Mouse (Mus musculus) forebrain, embryonic 12.5 days (tissue): ENCODE data around the gene Cfap77. TPM values are rescaled to one million over a fixed set of nuclear protein-coding genes. Genes with fewer than 3 reads are reported as not detected.

Experiments used
- ATAC-seq: fragments of 200-750 bp; cut with Nextera tagmentation; 2 replicates; pipeline ENCODE4 v1.8.0; 2017; ENCODE audit warnings: moderate TSS enrichment; ENCODE audit not compliant: low FRiP score
- H3K27ac ChIP-seq: fragments of 300-500 bp; sonication (generic); 2 replicates; pipeline ENCODE4 v1.5.1; 2016; ENCODE audit warnings: mild to moderate bottlenecking
- H3K27me3 ChIP-seq: fragments of 300-500 bp; sonication (generic); 2 replicates; pipeline ENCODE4 v1.6.1; 2016; ENCODE audit warnings: mild to moderate bottlenecking
- H3K36me3 ChIP-seq: fragments of 300-500 bp; sonication (generic); replicated peaks from 2 replicates; pipeline ENCODE4 v1.6.1; 2016; ENCODE audit warnings: mild to moderate bottlenecking
- H3K4me1 ChIP-seq: fragments of 300-500 bp; sonication (generic); 2 replicates; pipeline ENCODE4 v1.6.1; 2016
- H3K4me2 ChIP-seq: fragments of 300-500 bp; sonication (generic); 2 replicates; pipeline ENCODE4 v1.6.1; 2016; ENCODE audit warnings: mild to moderate bottlenecking, moderate library complexity
- H3K4me3 ChIP-seq: fragments of 300-500 bp; sonication (generic); replicated peaks from 2 replicates; pipeline ENCODE4 v1.5.1; 2016; ENCODE audit warnings: mild to moderate bottlenecking
- H3K9ac ChIP-seq: fragments of 300-500 bp; sonication (generic); 2 replicates; pipeline ENCODE4 v1.6.1; 2016; ENCODE audit warnings: mild to moderate bottlenecking
- H3K9me3 ChIP-seq: fragments of 300-500 bp; sonication (generic); 2 replicates; pipeline ENCODE4 v1.6.1; 2016
- WGBS: fragments of 180-500 bp; shearing (Covaris S2); methylation state at CpG from one replicate; pipeline ENCODE4 v1.1.7; 2016; 5-methylcytosine and 5-hydroxymethylcytosine counted together
- polyA plus RNA-seq: library from polyadenylated mRNA; unstranded; fragments of >200 nt; fragmentation: Nextera tagmentation; extraction: Ambion mirVana; gene quantifications from 2 replicates; pipeline ENCODE4 v1.2.1, GENCODE M21; 2016

The Cfap77 gene
- polyA plus RNA-seq, 1 experiment from 2014 or later = 0.26 TPM

DNA sequence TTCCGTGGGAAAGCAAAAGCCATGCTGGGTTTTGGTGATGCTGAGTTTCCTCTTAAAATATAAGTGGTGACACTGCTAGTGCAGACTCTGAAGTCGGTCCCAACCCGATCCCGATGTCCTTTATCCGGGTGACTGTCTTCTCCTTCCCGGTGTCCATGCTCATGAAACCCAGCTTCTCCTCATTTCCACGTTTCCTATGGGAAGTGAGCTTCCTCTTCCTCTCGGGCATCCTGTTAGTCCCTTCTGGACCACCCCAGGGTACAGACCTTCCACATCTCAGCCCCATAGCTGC, 13.4 kb downstream of the Cfap77 start:
- no peak overlapping the region for H3K4me3 ChIP-seq
- H3K4me2 ChIP-seq = no peak overlapping the region
- ATAC-seq = no peak
- WGBS = 9% methylated on average over 8 of the region's 8 CpGs
- no peaks in the 10 kb centered on the region for H3K36me3 ChIP-seq
- peaks cover 37% of the 10 kb centered on the region for H3K4me1 ChIP-seq
- no peak overlapping the region for H3K27ac ChIP-seq
- no peak overlapping the region for H3K9ac ChIP-seq
- H3K27me3 ChIP-seq = peaks cover 100% of the 10 kb centered on the region
- no peaks in the 10 kb centered on the region for H3K9me3 ChIP-seq

DNA sequence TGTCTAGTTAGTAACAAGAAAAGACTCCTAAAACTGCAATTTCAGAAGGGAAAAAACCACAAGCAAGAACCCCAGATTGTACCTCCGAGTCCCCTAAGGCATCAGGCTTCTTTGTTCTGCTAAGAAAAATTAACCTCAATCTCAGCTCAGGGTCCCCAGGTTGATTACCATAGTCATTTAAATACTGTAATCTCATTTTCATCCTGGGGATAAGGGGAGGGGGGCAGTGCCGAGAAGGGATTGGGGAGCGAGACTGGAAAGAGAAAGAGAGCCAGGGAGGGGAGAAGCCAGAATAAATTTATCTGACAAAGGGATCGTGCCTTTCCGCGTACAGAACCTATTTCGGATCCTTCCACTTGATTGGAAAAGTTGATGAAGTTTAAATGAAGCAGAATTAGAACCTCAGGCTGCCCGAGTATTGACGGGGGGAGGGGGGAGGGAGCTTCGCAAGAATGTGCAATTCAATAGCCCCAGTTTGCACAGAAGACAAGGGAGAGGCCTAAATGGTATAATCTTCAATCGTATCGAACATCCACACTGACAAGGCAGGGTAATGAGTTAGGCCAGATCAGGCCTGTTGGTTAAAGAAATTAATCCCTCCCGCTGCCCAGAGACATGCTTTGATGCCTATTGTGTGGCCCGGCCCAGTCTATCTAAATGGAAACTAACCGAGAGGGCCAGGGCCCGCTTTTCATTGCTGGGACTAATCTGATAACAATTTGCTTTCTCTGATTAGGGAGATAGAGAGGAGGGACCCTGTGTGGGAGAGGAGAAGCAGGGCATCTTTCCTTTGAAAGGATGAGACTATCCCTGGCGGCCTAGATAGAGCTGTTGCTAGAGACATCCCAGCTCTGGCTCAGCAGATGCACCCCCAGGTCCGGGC, 14.0 kb downstream of the Cfap77 start:
- peak; percentile 63; the same call in 1 of the 2 replicates for ATAC-seq
- no peak overlapping the region for H3K9ac ChIP-seq
- H3K9me3 ChIP-seq = no peaks in the 10 kb centered on the region
- H3K4me3 ChIP-seq = no peak overlapping the region
- H3K4me1 ChIP-seq = peaks cover 31% of the 10 kb centered on the region
- peaks cover 100% of the 10 kb centered on the region for H3K27me3 ChIP-seq
- WGBS = 1% methylated on average over 18 of the region's 18 CpGs
- no peak overlapping the region for H3K27ac ChIP-seq
- no peaks in the 10 kb centered on the region for H3K36me3 ChIP-seq
- peak overlapping the region; percentile 10; the same call in 1 of the 2 replicates for H3K4me2 ChIP-seq

DNA sequence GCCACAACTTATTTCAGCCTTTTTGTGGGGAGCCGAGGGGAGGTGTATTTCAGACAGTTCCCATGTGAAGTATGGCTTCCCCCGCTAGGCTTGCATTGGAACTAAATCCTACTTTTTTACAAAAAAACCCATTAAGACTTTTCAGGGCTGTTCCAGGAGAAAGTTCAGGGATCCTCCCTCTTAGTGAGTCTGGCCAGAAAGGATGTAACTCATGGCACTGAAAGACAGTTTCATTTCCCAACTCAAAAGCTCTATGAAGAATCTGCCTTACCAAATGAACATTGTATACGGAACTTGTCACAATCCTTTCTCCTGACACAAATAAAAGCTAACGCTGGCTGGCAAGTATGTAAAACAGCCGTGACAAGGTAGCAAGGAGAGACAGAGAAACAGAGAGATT, 15.1 kb downstream of the Cfap77 start:
- Histone ChIP-seq H3K27ac (no peak overlapping the region), H3K9ac (no peak overlapping the region), H3K9me3 (no peaks in the 10 kb centered on the region), H3K4me2 (no peak overlapping the region), H3K27me3 (peaks cover 98% of the 10 kb centered on the region), H3K4me1 (peaks cover 29% of the 10 kb centered on the region), H3K36me3 (no peaks in the 10 kb centered on the region), H3K4me3 (no peak overlapping the region)
- WGBS = 14% methylated on average over 5 of the region's 5 CpGs
- no peak for ATAC-seq

DNA sequence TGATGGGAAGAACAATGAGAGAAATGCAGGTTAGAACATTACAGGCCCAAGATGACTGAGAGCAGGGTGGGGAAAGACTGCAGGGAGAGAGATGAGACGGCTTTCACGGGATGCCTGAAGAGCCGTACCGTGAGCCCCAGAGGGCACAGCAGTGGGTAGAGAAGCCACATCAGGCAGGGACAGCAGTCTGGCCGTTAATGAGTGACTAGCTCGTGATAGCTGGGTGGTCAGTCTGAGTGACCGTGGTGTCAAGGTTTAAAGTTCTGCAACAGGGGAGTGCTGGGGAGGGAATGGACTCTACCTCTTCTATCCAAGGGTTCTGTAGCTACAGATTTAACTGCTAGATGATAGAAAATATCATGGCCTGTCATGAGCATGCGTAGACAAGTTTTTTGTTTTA, 19.2 kb downstream of the Cfap77 start:
- ATAC-seq = no peak
- Histone ChIP-seq H3K9ac (no peak overlapping the region), H3K4me1 (peaks cover 39% of the 10 kb centered on the region), H3K27me3 (peaks cover 97% of the 10 kb centered on the region), H3K4me3 (no peak overlapping the region), H3K9me3 (no peaks in the 10 kb centered on the region), H3K27ac (no peak overlapping the region), H3K36me3 (no peaks in the 10 kb centered on the region), H3K4me2 (no peak overlapping the region)
- WGBS = 45% methylated on average over 8 of the region's 8 CpGs

DNA sequence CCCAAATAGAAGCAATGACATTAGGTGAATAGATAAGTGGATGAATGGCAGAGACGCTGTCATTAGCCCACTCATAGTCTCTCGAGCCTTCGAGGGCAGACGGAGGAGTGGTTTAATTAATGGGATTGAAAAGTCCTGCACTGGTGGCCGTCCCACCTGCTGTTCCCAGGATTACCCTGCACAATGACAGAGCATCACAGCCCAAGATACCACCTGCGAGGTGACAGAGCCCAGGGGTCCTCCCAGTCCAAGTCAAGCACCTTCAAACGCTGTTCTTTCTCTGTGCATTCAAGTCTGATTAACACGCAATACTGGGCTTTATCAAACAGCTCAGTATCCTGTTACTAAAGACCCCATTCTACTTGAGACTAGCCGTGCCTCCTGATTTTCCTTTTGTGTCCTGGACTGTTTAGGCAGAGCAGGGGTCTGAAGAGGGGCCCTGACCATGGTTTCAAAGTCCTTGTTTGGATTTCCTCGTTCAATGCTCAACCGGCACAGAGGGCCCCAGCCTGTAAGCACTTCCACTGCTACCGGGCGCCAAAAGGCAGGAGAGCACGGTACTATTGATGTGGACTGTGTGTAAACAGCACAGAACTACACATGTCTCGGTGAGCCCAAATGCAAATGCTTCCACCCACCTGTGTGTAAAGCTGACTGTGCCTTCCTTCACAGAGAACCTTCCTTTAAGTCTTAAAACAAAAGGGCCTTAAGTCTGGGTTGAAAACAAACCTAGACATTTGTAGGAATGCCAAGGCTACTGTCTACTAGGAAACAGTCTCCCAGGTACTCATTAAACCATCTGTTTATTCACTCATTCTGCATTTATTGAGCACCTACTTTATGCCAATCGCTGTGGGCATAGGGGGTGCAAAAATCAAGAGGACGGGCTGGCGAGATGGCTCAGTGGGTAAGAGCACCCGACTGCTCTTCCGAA, 20.1 kb downstream of the Cfap77 start:
- H3K9ac ChIP-seq = no peak overlapping the region
- peaks cover 97% of the 10 kb centered on the region for H3K27me3 ChIP-seq
- H3K36me3 ChIP-seq = no peaks in the 10 kb centered on the region
- 0 out of 2 replicates have a peak, but pooled peaks have one; percentile 36 for ATAC-seq
- no peak overlapping the region for H3K4me3 ChIP-seq
- no peaks in the 10 kb centered on the region for H3K9me3 ChIP-seq
- WGBS = 27% methylated on average over 20 of the region's 20 CpGs
- no peak overlapping the region for H3K4me2 ChIP-seq
- H3K27ac ChIP-seq = no peak overlapping the region
- peaks cover 39% of the 10 kb centered on the region for H3K4me1 ChIP-seq

DNA sequence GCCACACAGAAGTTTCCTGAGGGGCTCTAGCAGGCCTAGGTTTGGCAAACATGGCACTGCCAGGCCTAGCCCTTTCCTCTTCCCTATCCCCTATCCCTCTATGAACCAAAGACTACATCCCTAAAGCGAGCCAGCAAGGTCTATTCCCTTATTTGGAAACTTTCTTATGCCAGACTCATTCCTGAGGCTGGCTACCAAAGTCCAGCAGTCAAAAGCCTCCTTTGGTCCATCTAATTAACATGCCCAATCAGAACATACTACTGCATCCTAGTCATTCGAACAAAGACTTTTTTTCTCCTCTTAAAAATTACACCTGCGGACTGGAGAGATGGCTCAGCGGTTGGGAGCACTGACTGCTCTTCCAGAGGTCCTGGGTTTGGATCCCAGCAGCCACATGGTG, 22.9 kb downstream of the Cfap77 start:
- Histone ChIP-seq H3K9me3 (no peaks in the 10 kb centered on the region), H3K36me3 (no peaks in the 10 kb centered on the region), H3K9ac (no peak overlapping the region), H3K4me1 (peaks cover 40% of the 10 kb centered on the region), H3K27ac (no peak overlapping the region), H3K4me3 (no peak overlapping the region), H3K4me2 (no peak overlapping the region), H3K27me3 (peaks cover 94% of the 10 kb centered on the region)
- 81% methylated on average over 4 of the region's 4 CpGs for WGBS
- ATAC-seq = no peak

DNA sequence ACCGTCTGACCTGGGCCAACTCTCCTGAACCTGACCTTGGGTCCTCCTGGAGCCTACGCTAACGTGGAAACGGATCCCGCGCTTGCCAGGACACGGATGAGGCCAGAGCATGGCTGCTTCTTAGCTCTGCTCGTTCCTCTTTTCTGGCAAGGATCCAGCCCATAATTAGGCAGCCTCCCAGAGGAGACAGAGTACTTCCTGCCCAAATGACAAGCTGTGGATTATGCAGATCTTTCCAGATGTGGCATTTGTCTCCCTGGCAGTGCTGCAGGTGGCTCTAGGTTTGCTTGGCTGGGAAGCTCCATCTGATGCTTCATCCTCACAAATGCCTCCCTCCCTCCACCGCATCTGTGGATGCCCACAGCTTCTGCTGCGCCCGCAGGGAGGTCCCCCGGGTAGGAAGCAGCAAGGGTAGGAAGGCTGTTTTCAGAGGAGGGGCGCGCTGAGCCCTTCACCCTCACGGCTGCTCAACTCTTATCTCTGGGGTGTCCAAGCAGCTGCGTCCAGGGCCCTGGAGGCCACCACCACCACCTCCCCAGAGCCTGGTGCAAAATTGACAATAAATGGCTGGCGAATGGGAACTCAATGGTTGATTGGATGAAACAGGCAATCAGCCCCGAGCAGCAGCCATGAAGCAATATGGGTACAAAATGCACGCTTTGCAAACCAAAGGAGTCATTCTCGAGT, 24.7 kb downstream of the Cfap77 start:
- H3K27ac ChIP-seq = no peak overlapping the region
- H3K4me2 ChIP-seq = no peak overlapping the region
- no peak overlapping the region for H3K9ac ChIP-seq
- no peaks in the 10 kb centered on the region for H3K36me3 ChIP-seq
- H3K4me1 ChIP-seq = peaks cover 40% of the 10 kb centered on the region
- H3K9me3 ChIP-seq = no peaks in the 10 kb centered on the region
- H3K4me3 ChIP-seq = no peak overlapping the region
- peaks cover 92% of the 10 kb centered on the region for H3K27me3 ChIP-seq
- ATAC-seq = no peak
- 47% methylated on average over 20 of the region's 20 CpGs for WGBS

DNA sequence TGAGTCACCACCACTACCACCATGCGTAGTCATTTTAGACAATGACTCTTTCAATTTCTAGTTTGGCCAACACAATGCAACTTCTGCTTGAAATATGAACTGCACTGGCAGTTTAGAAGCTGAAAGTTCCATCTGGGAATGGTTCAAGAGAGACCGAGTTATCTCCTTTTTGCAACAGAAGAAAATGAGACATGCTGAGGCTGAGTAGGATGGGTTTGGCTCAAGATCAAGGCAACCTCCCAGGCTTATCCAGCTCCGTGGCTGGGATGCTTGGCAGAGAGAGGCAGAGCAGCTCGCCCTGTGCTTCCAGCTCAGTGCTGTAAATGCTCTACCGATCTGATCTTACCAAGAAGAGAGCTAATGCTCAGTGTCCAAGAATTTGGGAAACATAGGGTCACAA, 29.6 kb downstream of the Cfap77 start:
- WGBS = 81% methylated on average over 5 of the region's 5 CpGs
- H3K4me1 ChIP-seq = peaks cover 8% of the 10 kb centered on the region
- H3K27ac ChIP-seq = no peak overlapping the region
- H3K4me2 ChIP-seq = no peak overlapping the region
- no peaks in the 10 kb centered on the region for H3K9me3 ChIP-seq
- H3K27me3 ChIP-seq = peaks cover 88% of the 10 kb centered on the region
- ATAC-seq = no peak
- no peak overlapping the region for H3K4me3 ChIP-seq
- no peaks in the 10 kb centered on the region for H3K36me3 ChIP-seq
- H3K9ac ChIP-seq = no peak overlapping the region

DNA sequence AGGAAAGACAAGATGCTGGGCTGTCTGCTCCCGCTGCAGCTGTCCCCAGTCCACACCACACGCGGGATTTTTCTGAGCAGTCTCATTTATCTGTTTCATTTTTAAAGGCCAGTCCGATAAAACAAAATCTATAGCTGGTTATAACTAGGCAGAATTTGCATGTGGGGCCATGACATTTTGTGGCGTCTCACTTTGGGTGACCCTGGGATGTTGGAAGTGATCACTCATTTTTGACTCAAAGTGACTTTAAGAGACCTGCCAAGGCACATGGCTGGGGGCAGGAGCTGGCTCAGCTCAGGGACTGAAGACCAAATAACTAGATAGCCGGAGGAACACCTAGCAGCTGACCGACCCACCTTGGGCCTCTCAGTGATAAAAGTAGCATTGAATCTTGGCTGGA, 31.9 kb downstream of the Cfap77 start:
- H3K36me3 ChIP-seq = no peaks in the 10 kb centered on the region
- H3K9me3 ChIP-seq = no peaks in the 10 kb centered on the region
- no peak for ATAC-seq
- no peak overlapping the region for H3K4me2 ChIP-seq
- 91% methylated on average over 7 of the region's 7 CpGs for WGBS
- H3K4me3 ChIP-seq = no peak overlapping the region
- H3K9ac ChIP-seq = no peak overlapping the region
- H3K27ac ChIP-seq = no peak overlapping the region
- H3K27me3 ChIP-seq = peaks cover 89% of the 10 kb centered on the region
- H3K4me1 ChIP-seq = no peaks in the 10 kb centered on the region

DNA sequence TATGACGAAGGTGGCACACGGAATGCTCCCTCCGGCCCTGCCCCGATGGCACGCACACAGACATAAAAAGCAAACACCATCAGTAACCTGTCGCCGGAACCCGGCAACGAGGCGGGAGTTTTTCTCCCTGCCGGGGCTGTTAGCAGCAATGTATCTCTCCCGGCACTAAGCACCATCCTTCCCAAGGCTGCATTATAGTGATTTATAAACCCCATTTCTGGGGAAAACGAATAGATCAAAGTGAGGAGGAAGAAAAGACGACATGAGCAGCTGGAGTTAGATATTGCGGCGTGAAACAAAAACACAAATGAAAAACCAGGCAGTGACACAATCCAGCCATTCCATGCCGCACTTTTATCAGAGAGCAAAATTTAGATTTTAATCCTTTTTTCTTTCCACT, 33.8 kb downstream of the Cfap77 start:
- H3K4me1 ChIP-seq = peaks cover 16% of the 10 kb centered on the region
- no peak for ATAC-seq
- WGBS = 79% methylated on average over 17 of the region's 17 CpGs
- no peaks in the 10 kb centered on the region for H3K36me3 ChIP-seq
- no peaks in the 10 kb centered on the region for H3K9me3 ChIP-seq
- no peak overlapping the region for H3K27ac ChIP-seq
- no peak overlapping the region for H3K4me3 ChIP-seq
- no peak overlapping the region for H3K4me2 ChIP-seq
- H3K9ac ChIP-seq = no peak overlapping the region
- peaks cover 91% of the 10 kb centered on the region for H3K27me3 ChIP-seq

DNA sequence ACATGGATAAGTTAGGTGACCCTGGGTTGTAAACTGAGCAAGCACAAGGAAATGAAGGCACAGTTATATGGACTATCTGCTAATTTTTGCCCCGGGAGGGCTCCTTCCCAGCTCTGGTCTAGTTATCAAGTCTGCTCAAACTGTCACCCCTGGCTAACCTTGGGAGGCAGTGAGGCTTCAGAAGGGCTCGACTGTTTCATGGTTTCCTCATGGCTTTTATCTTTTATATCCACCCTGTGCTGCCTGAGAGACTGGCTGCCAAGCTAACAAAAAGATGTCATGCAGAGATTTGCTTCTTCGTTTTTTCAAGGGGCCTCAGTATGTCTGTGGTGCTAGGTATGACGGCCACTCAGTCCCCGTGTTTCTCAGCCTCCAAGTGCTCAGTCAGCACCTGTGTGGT, 36.2 kb downstream of the Cfap77 start:
- Histone ChIP-seq H3K4me2 (no peak overlapping the region), H3K27me3 (peaks cover 90% of the 10 kb centered on the region), H3K4me3 (no peak overlapping the region), H3K9me3 (no peaks in the 10 kb centered on the region), H3K9ac (no peak overlapping the region), H3K36me3 (no peaks in the 10 kb centered on the region), H3K27ac (no peak overlapping the region), H3K4me1 (peaks cover 16% of the 10 kb centered on the region)
- 64% methylated on average over 5 of the region's 5 CpGs for WGBS
- no peak for ATAC-seq
